Mouse (Mus musculus) bone marrow macrophage, adult 2 months (primary cell): ENCODE results near the gene Spdye4b.

ENCODE experiments used
- CTCF ChIP-seq: IDR thresholded peaks from 2 replicates; pipeline ENCODE4 v1.5.1; 2012; ENCODE audit warnings: low read depth, mild to moderate bottlenecking, low read length, moderate library complexity
- POLR2A ChIP-seq: IDR thresholded peaks from 2 replicates; pipeline ENCODE4 v1.6.1; 2012; ENCODE audit warnings: mild to moderate bottlenecking, low read depth, low read length, borderline replicate concordance

DNA sequence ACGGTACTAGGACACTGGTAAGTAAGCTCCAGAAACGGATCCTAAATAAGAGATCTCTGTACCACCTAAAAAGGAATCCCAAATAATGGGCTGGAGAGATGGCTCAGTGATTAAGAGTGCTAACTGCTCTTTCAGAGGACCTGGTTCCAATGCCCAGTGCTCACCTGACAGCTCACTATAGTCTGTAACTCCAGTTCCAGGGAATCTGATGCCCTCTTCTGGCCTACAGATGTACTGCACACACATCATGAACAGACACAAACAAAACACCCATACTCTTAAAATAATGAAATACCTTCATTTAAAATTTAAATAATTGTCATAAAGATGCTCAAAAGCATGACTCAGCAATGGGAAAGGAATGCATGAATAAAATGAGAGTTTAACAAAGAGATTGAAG, 31.3 kb upstream of the Spdye4b start:
- no peak for TF ChIP-seq CTCF
- TF ChIP-seq POLR2A, result no peak
